Mouse (Mus musculus) spleen, adult 12 weeks (tissue): ENCODE results near the gene 4933402E13Rik.

Experiments used
- DNase-seq: peaks from one replicate; pipeline ENCODE4 v3.0.0; 2022; ENCODE audit warnings: low spot score

4933402E13Rik gene

GRCm38 (mm10) chrX:62283199-62283598 lies at the start of gene 4933402E13Rik:
Gene 4933402E13Rik, plus strand, starts transcription at chrX:62283499.
- no peak for DNase-seq
